Mouse (Mus musculus) T-cell, adult 2 months (primary cell): ENCODE results near the gene Gm10662.
"Not testable (repeated sequence)": the region's sequence is repeated elsewhere in the genome, so short reads cannot be mapped to it uniquely, and the experiment has no call there.

Source experiments
- DNase-seq: peaks from one replicate; pipeline ENCODE4 v3.0.0; 2022; ENCODE audit warnings: low spot score

Gm10662 gene

DNA sequence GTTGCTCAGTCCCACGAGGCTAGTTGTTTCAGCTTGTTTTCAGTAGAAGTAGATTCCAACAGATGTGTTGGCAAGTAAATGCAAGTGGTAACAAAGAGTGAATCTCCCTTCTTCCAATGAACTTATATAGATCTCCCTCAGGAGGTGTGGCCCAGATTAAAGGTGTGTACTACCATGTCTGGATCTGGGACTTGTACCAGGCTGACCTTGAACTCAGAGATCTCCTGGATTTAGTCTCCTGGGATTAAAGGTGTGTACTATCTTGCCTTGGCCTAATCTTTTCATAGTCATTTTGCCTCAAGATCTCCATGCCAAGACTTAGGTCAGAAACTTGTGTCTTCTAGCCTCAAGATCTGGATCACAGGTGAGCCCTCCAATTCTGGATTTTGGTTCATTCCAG lies at the start of gene Gm10662:
TSS of gene Gm10662 (minus strand) at position 101 of the 400 bp plus-strand sequence.
- not testable (repeated sequence) for DNase-seq

DNA sequence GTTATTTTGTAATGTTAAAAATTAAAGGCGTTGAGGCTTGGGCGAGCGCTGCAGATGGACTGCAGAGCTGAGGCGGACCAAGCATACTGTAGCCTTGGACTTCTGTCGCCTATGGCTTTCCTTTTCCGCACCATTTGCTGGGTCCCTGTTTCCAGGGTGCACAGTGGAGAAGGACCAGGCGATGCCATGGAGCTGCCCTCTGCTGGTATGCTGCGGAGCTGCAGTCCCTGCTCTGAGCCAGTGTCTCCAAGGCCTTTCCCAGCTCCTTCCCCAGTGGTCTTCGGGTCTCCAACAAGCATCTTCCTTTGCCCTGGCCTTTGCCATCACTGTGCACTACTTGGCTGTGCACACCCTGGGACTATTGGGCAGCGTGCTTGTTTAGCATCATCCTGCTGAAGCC lies 19.2 kb upstream of the Gm10662 start:
- not testable (repeated sequence) for DNase-seq
